Mouse (Mus musculus): ENCODE results near the gene Cldn13.

DNA sequence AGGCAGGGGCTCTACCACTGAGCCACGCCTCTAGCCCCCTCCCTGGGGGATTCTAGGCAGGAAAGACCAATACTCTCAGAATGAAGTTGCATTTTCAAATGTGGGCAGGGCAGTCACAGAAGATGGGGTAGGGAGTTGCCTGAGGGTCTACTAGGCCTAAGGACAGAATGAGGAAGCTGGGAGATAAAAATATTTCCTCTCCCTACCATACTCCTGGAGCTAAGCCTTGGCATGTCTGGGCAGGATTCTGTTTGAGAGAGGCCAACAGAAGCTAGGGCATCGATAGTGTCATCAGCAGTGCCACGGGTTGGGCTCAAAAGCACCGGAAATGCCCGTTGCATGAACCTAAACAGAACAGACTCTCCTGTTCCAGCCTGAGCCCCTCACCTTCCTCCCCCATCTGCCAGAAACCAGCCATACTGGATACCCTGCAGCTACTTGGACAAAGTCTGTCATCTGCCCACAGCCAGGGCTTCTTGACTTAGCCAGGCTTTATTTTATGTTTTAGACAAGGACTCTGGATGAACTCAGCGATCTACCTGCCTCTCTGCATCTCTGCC is 21.4 kb upstream of the Cldn13 start:
- TF ChIP-seq POLR2A (IDR thresholded peaks at IDR 0.05; ENCODE audit: borderline replicate concordance, extremely low read depth, insufficient read depth, insufficient read length, poor library complexity, severe bottlenecking) (no peak), CTCF (IDR thresholded peaks at IDR 0.05; ENCODE audit: borderline replicate concordance, extremely low read depth, insufficient read depth, insufficient read length) (no peak)
